Mouse (Mus musculus) spleen, adult 12 weeks (tissue): Measurements from ENCODE around the gene Iqce.

Source experiments
- DNase-seq: peaks from one replicate; pipeline ENCODE4 v3.0.0; 2022; ENCODE audit warnings: low spot score

Gene Iqce

DNA sequence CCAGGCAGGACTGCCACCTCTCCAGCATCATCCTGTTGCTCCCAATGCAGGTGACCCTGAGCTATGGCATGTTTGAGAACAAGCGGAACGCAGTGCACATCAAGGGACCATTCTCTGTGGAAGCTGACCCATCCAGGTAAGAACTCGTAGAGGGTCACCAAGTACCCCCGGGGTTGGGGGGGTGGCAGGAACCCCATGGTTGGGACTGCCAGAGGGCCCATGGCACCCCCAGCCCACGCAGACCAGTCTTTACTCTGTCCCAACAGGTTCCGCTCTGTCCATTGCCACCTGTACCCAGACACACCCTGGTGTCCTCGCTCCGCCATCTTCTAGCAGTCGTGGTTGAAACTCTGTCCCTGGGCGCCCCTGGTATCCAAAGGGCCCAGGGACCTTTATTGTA, 88.0 kb downstream of the Iqce start:
- no peak for DNase-seq

DNA sequence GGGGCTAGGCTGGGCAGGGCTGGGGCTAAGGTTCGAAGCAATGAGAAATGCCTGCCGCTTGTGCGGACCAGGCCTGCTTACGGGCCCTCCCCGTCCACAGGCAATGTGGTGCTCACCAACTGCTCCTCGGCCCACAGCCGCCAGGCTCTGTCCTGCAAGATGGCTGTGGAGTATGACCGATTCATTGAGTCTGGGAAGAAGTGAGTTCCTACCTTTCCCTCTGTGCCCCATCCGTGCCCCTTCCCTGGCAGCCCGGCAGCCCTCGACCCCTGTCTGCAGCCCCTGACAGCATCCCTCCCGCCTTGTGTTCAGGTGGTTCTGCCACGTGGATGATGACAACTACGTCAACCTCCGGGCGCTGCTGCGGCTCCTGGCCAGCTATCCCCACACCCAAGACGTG, 90.0 kb downstream of the Iqce start:
- DNase-seq, result no peak
